Mouse (Mus musculus): ENCODE results near the gene Mthfd1l. TPM values are rescaled to one million over a fixed set of nuclear protein-coding genes. Genes with fewer than 3 reads are reported as not detected.

Mthfd1l gene
- total RNA-seq, 2 experiments from 2014 or later: 0.27 to 0.40 TPM

- DNase-seq (ENCODE audit: low spot score): no peak
These were observed 179.2 kb downstream of the Mthfd1l start for GRCm38 (mm10) chr10:4151862-4152776.

GRCm38 (mm10) chr10:4153031-4153430, 180.1 kb downstream of the Mthfd1l start:
- DNase-seq (ENCODE audit: low spot score): no peak

GRCm38 (mm10) chr10:4154035-4154434, 181.1 kb downstream of the Mthfd1l start:
- no peak for DNase-seq (ENCODE audit: low spot score)

- peak; percentile 38 for DNase-seq (ENCODE audit: low spot score)
These were observed 182.6 kb downstream of the Mthfd1l start for GRCm38 (mm10) chr10:4155521-4155920.

DNA sequence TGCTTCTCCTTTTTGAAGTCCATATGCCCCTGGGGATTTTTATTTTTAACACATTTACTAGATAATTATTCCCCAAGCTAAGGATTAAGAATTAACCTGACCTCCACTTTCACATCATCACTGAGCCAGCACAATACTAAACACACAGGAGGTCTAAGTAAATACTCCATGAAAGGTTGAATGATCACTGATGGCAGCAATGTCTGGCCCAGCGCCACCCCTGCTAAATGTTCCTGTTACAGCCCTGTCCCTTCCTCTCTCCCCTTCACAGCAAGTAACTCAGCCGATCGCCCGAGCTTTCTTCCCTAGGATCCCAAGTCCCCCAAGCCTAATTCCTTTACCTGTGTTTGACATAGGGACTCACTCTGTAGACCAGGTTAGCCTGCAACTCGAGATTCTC, 185.6 kb downstream of the Mthfd1l start:
- DNase-seq (ENCODE audit: low spot score): no peak

DNA sequence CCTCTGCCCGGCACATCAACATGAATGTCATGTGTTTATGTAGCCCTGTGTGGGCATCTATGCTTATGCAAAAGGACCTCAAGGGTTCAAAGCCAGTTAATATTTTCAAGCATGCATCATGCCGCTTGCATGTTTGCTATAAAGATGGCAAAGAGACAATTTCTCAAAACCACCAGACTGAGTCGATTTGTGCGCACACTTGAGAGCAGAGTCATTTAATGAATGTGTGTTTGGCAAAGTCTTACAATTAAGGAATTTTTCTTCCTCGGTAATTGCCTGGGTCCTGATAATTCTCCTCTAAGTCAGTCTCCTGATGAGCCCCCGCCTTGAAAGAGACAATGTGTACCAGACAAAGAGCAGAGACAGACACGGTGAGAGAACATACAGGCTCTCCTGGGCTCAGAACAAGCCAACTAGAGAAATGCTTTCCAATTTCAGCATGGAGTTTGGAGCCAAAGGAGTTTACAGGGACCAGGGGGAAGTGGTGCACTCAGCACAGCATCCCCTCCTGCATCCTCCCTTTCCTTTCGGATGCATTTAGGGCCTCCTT, 186.7 kb downstream of the Mthfd1l start:
- DNase-seq (ENCODE audit: low spot score): no peak

DNA sequence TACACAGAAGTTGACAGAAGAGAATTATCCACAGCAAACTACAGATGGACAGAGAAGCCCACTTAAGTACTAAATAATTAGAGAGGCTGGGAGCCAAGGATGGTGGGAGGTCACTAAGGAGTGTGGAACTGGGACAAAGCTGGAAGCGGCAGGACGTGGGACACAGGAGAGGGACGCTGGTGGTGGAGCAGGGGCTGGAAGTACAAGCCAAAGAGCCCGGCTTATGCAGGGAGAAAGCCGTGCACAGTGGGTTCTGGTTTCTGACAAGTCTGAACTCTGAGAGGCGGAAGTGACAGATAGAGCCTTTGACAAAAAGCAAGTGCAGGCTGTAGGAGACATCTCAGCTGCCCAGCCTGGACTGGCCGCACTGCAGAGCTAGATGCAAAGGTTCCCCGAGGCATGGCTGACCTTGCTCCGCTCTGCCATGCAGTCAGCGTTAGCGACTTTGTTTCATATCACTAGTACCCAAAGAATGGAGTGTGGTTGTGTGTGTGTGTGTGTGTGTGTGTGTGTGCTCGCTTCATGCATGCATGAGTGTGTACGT, 187.4 kb downstream of the Mthfd1l start:
- DNase-seq (ENCODE audit: low spot score): no peak

- no peak for DNase-seq (ENCODE audit: low spot score)
These were observed 189.1 kb downstream of the Mthfd1l start for GRCm38 (mm10) chr10:4162049-4162448.

DNA sequence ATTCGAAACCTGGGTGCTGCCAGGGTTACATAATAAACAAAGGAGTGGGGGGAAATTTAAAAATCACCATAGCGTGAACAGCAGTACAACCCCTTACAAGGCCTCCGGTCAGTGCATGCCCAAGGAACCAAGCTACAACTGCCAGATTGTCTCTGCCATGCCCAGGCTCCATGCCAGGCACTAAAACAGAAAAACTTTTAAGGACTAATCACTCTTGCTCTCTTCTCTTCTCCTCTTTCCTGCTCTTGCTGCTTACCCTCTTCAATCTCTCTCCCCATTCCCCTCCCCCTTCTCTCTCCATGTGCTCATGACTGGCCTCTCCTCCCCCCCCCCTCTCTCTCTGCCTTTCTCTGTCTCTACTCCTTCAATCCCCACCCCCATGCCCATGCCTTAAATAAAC, 190.1 kb downstream of the Mthfd1l start:
- DNase-seq (ENCODE audit: low spot score): no peak

- no peak for DNase-seq (ENCODE audit: low spot score)
These were observed 191.8 kb downstream of the Mthfd1l start for GRCm38 (mm10) chr10:4164681-4165080.

DNA sequence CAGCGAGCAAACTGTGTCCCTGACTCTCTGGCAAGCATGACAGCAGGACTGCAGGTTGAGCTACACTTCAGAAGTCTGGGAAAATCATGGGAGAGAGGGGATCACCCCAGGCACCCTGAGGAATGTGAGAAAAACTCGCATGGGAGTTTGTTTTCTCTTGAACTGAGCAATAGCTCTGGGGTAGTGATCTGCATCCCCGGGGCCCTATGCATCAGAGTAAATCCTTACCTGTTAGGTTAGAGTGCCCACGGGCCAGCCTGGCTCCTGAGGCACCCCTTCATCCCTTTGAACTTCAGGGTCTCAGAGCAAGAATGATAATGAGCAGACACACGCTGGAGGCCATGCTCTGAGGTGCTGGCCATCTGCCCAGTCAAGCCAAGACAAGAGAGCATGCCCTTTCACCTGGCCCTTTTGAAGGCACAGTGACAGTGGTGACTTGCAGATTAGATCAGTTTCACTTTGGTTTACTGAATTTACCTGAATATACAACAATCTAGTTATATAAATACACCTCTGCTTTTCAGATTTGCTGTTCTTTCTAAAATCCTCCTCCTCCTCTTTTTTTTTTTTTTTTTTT, 195.4 kb downstream of the Mthfd1l start:
- DNase-seq (ENCODE audit: low spot score): no peak

DNA sequence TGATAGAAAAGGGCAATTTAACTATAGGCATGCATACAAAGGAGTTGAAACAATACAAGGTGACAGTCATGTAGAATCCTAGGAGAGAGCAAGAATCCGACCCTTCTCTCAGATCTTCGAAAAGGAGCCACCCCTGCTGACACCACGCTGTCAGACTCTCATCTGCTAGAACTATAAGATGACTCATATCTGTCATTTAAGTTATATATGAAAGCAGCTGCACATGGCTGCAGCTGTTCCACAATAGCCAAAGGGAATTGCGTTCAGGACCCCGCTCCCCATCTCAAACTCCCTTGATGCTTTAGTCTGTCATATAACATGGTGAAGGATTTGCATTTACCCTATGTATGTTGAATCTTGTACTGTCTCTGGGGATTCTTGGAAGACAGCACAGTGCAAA, 201.3 kb downstream of the Mthfd1l start:
- DNase-seq (ENCODE audit: low spot score): no peak

GRCm38 (mm10) chr10:4174717-4175116, 201.8 kb downstream of the Mthfd1l start:
- DNase-seq (ENCODE audit: low spot score): no peak

DNA sequence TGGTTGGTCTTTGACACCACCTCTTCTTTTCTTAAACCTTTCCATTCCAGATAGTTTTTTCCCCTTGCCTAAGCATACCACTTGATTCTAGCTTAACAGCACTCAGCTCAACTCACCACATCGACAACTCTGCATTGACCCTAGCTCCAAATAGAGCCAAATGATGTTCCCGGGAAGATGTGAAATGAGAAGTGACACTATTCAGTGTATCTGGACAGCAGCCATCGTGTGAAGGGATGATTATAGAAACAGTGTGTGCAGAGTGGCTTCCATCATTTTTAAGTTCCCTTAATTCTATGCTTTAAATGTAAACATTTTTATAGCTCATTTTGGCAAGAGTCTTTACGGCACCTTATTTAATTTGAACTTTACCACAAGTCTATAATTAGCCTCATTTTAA, 204.4 kb downstream of the Mthfd1l start:
- DNase-seq (ENCODE audit: low spot score): no peak

DNA sequence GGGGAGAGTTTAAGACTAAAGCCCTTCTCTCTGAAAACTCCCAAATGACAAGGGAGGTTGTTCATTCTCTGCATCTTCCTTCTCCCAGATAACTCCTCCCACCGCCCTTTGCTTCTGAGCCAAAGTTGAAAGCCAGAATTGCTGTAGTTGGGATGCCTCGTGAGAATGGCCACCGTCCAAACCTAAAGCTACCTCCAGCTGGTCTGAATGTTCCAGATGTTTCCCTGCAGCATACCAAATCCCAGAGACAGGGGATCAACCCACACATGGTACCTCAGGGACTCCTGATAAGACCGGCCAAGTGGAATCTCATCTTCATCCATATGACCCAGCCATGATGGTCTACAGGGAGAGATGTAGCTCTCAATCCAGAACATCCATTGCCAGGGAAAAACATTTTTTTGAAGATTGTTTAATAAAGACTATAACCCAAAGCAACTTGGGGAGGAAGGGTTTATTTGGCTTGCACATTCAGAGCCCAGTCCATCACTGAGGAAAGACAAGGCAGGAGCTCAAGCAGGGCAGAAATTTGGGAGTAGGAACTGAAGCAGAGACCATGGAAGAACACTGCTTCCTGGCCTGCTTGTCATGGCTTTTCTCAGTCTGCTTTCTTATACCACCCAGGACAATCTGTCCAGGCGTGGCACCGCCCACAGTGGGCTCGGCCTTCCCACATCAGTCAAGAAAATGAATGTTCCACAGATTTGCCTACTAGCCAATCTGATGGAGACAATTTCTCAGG, 206.3 kb downstream of the Mthfd1l start:
- peak; percentile 30 for DNase-seq (ENCODE audit: low spot score)

DNA sequence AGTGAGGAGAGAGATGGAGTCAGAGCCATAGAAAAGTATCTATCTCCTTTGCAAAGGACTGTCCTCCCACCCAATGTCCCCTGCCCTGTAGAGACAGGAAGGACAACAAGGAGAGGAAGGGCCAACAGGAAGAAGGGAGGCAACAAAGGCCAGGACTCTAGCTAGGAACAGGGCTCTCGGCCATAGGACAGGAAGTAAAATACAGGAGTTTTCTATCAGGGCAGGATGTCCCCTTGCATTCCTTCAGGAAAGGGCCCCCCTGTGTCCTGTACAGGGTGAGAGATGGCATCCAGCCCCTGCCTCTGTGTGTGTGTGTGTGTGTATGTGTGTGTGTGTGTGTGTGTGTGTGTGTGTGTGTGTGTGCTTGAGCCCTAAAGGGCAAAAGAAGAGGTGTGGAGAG, 209.0 kb downstream of the Mthfd1l start:
- no peak for DNase-seq (ENCODE audit: low spot score)

- no peak for DNase-seq (ENCODE audit: low spot score)
These were observed 209.5 kb downstream of the Mthfd1l start for GRCm38 (mm10) chr10:4182406-4182805.

- peak; percentile 47 for DNase-seq (ENCODE audit: low spot score)
These were observed 215.9 kb downstream of the Mthfd1l start for GRCm38 (mm10) chr10:4188614-4189402.

- no peak for DNase-seq (ENCODE audit: low spot score)
These were observed 216.5 kb downstream of the Mthfd1l start for GRCm38 (mm10) chr10:4189422-4189821.

DNA sequence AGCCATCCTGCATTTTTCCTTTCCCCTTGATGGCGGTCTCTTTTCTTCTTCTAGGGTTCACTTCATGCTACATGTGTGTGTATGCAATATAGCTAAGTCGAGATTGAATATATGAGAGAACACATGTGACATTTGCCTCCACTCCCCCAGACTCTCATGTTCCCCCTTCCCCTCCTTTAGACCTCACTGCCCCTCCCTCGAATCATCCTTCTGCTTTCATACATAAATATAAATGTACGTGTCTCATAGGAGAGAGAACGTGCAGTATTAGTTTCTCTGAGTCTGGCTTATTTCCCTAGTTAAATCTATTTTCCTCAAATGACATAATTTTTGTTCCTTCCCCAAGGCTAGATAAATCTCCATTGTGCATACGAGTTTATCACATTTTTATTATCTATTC, 226.1 kb downstream of the Mthfd1l start:
- DNase-seq (ENCODE audit: low spot score): no peak

GRCm38 (mm10) chr10:4199926-4200325, 227.0 kb downstream of the Mthfd1l start:
- DNase-seq (ENCODE audit: low spot score): no peak

Measured in gastrocnemius, adult 18-20 months (tissue).